Mouse (Mus musculus): ENCODE measurements at regions not wholly inside any gene's neighbourhood (a gene's known extent, or its start where the extent isn't known, plus 50 kb on each side); places are given as distances from the start of the nearest gene placed in this dataset.

DNA sequence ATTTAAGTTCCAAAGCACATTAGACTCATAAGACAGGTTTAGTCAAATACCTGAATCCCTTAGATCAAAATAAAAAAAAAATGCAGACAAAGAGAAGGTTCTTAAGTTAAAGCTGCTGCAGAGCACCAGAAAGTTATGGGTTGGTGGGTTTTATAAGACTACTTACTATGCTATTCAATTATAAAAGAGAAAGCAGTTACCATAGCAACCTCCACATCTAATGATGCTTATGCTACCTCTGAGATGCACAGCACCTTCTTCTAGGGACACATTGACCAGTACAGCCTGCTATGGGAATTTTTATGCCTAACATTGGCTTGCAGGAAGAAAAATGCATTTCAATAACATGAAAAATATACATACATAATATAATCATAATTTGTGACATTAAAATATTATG lies 512.1 kb upstream of the Id4 start:
- DNase-seq (ENCODE audit: low spot score in 2 of 2), result no peak

DNA sequence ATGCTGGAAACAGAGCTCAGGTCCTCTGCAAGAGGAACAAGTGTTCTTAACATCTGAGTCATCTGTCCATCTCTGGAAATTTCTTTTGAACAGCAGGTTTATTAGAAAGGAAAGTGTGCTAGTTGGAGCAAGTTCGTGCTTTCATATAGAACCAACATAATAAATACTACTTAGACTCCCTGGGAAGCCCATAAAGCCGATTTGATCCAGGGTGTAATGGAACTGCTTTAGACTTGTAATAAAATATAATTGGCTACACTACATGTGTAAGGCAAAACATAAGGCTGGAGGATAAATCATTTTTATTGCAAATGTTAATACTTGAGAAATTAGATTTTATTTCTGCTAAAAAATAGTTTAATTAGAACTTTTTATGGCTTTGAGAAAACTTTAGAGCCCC lies 510.0 kb upstream of the Id4 start:
- DNase-seq (ENCODE audit: low spot score in 2 of 2), result no peak

DNA sequence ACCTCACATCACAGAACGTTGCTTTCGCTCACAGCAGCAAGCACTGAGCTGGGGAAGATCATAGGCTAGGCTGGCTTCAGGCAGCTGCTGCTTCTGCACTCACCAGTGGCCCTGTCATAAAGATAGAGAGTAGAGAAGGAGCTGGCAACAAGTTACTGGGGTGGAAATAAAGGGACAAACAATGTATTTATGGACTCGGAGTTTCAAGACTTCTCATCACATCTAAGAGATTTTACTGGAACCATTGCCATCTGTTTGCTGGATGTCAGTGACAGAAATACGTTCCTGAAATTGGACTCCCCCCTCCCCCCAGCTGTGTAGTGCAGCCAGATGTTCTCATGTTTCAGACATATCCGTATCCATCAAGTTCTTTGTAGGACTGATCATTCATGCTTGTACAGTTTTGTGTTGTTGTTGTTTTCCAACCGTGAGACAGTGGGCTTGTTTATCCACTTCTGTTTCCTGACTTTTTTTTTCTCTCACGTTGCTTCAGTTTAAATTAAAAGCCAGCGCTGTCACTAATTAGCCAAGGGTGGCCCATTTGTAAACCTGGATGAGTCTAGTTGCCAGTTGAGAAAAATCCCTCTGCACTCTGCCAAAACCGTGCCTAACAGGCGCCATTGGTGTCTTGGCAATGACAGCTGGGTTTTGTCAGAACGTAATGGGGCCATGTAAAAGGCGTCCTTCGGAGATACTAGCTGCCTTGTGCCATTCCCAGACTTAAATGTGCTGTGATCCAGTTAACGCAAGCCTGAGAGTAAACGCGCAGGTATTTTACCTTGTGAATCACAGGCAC lies 496.0 kb upstream of the Id4 start:
- DNase-seq (ENCODE audit: low spot score in 2 of 2), result no peak

DNA sequence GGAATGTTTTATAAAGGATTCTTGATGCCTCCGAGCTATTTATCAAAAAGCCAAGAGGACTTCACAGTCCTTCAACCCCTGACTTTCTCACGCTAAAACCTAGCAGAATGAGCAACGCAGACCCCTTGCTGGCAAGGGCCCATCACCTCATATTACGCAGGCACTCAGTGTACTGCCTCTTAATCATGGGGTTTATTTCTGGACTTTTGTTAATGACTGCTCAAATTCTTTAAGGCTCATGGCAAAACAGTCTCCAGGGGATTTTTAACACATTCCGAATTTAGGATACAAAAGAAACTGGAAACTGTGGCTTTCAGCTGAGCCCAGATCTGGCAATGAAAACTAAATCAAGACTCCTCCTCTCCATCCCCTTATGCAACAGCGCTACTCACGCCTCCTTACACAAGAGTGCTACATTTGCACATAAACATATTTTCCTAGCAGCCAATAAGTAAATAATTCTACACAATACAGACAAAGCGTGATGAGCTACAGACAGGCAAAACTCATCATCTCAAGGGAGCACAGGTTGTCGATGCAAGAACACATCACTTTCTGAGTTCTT lies 492.0 kb upstream of the Id4 start:
- DNase-seq (ENCODE audit: low spot score in 2 of 2), result no peak

DNA sequence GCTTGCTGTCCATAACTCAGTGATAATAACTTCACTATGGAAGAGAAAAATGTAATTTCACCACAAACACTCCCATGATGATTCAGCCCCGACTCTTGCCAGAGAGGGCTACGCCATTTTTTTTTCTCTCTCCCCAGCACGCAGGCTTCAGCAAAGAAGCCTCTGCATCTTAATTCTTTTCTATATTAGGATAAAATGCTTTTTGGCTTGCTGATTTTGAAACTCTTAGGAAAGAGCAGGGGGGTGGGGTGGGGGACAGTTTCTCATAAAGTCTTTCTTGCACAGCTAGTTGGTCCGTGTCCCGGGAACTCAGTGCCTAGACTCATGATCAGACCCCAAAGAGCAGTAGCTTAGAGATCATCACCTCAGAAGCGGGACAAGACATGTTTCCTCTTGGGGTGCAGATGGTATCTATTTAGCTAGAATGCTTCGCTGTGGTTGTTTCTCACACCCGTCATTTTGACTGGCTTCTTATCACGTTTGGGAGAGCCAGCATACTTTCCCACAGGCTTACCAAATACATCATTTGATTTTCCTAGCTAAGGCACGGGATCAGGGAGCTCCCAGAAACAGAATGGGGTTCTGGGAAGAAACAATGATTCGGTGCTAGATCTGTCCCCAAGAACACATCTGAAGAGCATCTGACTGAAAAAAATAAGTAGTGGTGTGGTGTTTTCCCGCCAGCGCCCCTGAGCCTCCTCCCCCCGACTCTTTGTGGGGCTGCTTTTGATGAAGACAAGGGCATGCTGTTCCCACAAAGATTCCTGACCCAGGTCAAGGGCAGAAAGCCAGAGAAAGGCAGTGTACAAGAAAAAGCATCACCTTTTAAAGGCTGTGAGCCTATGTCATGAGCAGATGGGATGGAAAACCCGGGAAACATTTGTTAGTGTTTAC lies 483.6 kb upstream of the Id4 start:
- DNase-seq (ENCODE audit: low spot score in 2 of 2), result no peak

DNA sequence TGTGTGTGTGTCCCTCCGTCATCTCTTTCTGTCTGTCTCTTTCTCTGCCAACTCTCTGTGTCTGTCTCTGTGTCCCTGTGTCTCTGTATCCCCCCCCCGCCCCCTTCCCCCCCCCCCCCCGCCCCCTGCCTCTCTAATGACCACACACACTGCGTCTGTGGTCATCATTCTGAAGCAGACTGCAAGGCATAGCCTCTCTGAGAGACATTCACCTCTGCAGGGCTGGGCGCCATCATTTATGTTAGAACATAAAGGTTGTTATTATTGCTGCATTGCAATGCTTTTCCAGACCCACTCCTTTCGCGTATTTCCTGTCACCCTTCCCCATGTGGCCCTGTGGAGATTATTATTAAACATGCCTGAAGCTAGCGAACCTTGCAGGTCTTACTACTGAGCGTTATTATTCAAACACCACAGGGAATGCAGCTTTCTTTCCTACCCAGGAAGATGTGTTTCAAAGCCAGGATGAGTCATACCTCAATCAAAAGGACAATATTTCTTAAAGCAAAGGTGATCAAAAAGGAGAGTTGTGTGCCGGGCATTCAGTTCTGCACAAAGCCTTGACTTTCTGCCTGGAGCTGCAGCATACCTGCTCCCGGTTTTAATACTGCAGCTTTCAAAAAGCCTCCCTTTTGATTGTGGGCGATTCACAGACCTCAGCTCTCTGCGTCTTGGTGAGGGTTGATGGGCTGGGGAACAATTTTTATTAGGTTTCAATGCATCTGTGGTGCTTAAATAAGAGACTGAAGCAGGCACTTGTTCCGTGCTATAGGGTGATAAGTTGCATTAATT lies 482.6 kb upstream of the Id4 start:
- DNase-seq (ENCODE audit: low spot score in 2 of 2), result no peak

DNA sequence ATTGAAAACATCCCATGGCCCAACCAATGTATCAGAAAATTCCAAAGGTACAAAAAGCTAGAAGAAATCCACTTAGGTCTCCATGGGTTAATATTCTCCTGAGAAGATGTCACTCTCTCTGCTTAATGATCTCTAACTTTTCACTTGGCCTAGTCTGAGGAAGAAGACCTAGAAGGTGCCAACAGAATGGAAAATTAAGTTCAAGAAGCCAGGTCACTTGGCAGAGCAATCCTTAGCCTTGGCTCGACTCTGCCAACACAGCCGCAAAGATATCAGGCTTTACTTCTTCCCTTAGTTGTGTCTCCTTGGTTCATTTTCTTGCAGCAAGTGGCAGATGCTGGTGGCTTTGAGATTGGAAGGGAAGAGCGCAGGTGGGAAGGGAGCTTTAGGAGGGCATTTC lies 476.6 kb upstream of the Id4 start:
- DNase-seq (ENCODE audit: low spot score in 2 of 2), result no peak

DNA sequence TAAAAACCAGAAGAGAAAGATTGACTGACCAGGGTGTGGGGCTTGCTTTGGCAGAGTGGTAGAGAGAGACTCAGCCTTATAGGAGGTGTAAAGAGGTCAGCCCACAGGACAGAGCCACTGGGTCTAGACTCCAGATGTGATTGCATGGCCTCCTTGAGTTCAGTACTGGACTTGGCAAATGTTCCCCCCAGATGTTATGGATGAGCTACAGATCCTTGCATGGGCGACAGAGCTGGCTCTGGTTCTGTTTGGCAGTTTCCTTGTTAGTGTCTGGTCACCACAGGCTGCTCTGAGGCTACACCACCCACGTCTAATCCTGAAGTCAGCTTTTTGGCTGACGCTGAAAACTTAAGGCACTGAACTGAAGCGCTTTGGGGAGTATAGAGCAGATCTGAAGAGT lies 463.2 kb upstream of the Id4 start:
- no peak for DNase-seq (ENCODE audit: low spot score in 2 of 2)

DNA sequence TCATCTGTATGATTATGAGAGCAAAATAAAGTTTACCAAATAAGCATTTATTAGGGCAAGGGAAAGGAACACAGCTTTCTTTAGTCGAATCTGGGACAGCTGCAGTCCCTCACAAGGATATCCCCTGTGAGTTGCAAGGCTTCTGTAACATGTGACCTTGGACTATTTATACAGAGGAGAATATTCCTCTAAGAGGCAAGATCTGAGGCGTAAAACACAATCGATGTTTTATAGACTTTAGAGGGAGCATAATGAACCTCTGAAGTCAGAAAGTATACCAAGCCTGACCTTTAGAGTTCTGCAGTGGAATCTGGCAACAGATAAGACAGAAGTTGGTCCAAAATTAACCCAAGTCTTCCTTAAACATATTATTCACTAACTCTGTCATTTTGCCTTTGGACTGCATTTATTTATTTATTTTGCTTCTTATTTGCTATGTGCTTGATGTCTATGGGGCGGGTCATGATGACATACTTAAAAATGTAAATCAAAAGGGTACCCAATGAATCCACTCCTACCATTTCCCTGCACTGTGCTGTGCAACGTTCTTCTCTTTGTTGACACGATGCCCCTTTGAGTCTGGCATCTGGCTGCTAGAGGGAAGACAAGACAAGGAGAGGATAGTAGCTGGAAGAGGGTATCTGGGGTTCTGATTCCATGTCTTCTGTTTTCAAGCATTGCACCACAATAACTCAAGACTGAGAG lies 449.2 kb upstream of the Id4 start:
- no peak for DNase-seq (ENCODE audit: low spot score in 2 of 2)

DNA sequence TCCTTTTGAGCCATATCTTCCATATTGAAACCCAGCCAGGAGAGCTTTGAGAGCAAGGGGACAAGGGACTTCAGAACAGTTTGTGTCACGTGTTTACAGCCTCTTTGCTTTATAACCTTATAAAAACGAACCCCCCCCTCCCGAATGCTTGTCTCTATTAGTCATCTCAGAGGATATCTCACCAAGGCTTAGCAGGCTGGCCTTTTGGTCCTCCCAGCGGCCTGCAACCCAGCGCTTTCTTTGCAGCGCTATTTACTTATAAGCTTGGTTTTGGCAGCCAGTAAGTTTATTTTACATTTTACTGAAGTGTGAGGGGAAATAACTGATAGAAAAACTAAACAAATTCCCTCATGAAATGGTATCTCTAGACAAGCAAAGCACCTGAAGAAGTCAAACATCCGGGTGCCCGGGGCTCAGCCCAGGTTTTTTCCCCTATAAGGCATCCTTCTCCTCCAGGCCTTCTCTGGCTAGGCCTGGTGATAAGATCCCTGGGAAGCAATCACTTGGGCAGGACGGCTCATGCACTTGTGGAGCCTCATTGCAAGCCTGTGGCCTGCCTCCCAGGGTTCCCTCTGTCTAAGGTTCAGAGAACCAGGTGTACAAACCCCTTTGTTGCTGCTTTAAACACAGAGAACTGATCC lies 442.0 kb upstream of the Id4 start:
- DNase-seq (ENCODE audit: low spot score in 2 of 2), result no peak

DNA sequence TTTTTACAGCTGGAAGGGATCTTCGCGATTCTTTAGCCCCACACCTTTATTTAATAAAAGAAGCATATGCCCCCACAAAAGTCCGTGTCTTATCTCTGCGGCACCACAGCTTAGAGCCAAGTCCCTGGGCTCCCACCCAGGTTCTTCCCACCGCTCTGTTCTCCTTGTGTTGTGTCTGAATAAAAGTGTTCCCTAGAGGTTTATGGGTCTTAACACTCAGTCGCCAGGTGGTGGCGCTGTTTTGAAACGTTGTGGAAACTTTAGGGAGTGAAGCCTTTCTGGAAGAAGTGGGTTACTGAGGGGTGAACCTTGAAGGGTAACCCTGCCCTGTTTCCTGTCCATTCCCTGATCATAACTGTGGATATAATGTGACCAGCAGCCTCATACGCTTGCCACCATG lies 424.5 kb upstream of the Id4 start:
- peak in 1 of 2 experiments; percentile 50 for DNase-seq (ENCODE audit: low spot score in 2 of 2)

DNA sequence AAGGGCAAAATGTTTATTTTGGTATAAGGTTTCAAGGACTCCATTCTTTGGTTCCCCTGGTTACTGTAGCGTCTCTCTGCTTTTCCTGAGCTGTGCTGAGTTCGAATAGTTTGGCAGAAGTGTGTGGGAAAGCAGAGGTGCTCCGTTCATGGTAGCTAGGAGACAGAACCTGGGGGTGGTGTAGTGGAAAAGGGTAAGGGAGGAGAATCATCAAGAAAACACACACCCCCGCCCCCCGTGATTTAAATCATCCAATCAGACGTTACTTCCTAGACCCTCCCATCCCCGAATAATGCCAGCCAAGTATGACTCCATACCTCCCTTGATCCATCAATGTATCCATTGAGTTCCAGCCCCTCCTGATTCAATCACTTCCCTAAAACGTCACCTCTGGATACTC lies 418.6 kb upstream of the Id4 start:
- no peak for DNase-seq (ENCODE audit: low spot score in 2 of 2)

DNA sequence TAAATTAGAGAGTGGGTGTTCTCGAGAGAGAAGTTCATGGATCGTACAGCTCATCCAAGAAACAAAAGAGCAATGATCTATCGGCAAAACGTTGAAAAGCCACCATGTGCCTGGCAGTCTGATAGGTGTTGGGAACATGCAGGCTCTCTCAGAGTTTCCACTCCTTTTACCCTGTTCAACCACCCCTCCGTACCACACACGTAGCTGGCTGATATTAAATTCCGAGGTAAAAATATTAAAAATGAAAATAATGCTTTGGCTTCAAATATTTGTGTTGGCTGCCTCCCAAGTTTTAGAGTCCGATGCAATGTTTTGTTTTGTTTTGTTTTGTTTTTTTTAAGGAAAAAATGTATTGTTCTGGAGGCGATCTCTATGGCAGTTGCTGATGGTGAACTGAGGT lies 418.0 kb upstream of the Id4 start:
- DNase-seq (ENCODE audit: low spot score in 2 of 2), result no peak

DNA sequence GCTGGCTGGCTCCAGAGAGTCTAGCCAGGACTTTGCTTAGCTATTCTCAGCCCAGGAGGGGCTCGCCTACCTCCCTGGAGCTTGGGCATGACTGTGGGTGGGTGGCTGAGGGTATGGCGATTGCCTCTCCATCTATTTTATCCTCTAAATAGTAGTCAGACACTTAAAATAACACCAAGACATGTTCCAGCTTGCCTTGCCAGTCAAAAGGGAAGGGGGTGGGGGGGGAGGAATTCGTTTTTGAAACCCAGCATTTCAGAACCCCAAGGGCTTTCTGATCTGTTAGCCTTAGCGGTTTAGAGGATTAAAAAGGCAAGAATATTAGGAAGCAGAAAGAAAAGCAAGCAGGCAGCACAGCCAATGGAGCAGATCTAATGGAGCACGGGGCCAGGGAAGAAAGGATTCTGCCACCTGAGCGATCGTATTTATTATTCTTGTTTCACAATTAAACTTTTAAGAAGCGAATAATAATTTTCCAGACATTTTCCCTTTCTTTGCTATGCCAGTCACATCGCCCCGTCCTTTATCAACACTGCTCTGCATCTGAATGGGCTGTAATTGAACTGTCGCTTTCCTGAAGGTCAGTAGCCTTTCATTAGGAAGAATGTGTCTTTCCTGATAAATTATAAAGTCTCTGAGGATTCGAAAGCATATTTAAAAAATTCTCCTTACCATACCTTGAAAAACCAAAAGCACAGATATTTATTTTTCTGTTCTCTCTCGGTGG lies 417.3 kb upstream of the Id4 start:
- DNase-seq (ENCODE audit: low spot score in 2 of 2), result no peak

DNA sequence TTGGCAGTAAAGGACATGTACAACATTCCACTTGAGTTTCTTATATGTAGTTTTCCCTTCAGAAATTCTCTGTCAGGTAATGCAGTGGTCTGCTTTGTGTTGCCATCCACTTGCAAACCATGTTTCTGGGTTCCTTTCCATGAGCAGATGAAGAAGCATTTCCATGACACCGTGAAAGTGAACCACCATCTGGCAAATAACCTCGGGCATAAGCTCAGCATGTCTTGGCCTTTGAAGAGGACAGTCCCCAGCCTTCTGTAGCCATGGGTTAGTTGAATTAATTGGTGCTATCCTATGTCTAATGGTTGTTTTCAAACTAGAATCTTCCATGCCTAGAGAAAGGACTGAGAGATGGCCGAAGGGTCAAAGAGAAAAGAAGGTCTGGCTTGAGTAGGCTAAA lies 414.3 kb upstream of the Id4 start:
- no peak for DNase-seq (ENCODE audit: low spot score in 2 of 2)

DNA sequence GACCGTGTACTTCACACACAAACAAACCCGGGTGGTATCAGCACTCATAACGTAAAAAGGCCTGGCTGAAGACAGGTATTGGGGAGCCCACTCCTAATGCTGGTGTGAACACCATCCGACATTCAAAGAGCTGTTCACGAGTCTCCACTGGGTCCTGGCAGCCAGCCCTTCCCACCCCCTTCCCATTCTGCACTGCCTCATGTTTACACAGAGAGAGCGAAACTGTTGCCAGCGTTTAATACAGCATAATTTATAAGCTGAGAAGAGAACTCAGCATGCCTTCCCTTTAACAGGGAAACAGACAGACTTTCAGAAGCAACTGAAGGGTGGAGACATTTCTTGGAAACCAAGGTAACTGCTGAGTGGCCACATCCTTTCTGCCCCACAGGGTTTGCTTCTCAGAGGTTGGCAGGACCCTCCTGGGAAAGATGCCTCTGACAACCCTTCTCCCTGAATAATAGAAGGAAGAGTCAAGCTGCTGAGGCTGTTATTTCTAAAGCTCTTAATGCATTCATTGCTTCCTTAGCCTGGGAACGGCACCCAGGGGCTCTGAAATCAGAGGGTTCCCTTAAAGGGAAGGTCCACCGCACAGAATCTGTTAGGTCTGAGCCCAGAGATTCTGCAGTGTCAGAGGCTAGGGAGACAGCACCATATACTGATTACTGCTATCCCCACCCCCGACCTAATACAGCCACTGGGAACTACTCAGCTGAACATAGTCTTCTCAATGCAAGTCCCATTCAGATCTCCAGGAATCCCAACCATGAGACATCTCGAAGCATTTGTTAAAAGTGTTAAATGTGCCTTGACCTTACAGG lies 412.4 kb upstream of the Id4 start:
- peak in 1 of 2 experiments; percentile 66 for DNase-seq (ENCODE audit: low spot score in 2 of 2)

DNA sequence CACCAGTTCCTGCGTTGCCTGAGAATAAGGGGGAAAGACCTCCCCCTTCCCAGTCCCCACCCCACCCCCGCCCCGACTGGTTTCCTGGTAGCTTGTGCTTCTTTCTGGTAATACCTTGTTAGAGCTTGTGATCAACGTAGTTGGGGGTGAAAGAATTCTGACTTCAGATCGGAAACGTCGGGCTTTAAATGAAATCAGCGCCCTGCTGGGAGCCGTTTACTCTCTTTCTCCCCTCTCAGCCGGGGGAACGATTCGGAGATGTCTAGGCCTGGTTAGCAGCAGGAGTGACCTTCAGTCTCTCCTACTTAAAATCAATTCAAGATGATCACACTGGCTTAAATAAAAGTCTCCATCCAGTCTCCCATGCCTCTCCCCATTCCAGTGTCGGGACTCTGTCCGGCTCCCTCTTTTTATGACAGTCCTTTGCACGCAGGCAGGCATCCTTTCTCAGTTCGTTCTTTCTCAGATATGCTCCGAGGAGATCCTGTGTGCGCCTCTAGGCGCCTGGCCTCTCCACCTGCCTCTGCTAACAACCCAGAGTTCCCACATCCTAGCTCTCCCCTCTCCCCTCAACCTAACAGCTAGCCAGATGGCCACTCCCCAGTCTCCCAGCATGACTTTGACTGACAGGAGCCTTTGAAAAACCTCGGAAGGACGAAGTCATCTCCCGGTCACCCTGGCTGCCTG lies 405.5 kb upstream of the Id4 start:
- DNase-seq (ENCODE audit: low spot score in 2 of 2), result peak in 1 of 2 experiments; percentile 15

DNA sequence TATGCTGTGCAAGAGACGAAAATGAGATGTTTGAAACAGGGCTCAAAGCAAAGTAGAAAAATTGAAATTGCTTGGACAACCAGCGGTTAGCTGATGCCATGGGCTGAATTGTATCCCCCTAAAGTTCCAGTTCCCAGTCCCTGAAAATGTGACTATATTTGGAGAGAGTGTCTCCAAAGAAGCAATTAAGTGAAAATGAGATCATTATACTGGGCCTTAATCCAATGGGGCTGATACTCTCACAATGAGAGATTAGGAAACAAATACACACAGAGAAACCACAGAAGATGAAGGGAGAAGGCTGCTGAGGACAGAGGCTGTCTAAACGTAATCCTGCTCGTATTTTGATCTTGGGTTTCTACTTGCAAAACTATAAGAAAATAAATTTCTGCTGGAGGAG lies 402.1 kb upstream of the Id4 start:
- no peak for DNase-seq (ENCODE audit: low spot score in 2 of 2)

DNA sequence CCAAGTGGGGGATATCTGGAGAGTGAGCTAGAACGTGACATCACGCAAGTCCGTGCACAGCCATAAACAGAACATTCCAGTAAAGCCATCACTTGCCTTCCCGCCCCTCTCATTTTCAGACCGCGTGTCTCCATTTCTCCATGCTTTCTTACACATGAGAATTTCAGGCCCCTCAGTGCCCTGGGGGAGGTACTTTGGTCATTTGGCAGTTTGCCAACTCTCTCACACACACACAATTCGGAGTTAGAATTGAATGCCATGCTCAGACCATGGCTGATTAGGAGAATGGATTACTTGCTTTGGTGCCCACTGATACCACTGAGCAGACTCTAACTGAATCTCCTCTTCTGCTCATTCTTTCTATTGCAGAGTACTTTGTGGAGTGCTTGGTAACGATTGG lies 400.7 kb upstream of the Id4 start:
- DNase-seq (ENCODE audit: low spot score in 2 of 2), result no peak

Data from cerebellum, postnatal 4 days (tissue).